Mouse (Mus musculus) MEL (cell line): ENCODE measurements around the gene Cdpf1. TPM values are rescaled to one million over a fixed set of nuclear protein-coding genes. Genes with fewer than 3 reads are reported as not detected.
A peak's percentile ranks its signal among the peaks of the same experiment; 100 is the strongest.

Experiments used
- DNase-seq: peaks from one replicate; pipeline ENCODE4 v3.0.0; 2011; ENCODE audit warnings: low read depth, low spot score
- H3K27ac ChIP-seq: 2 replicates; pipeline ENCODE4 v1.5.1; 2012; ENCODE audit warnings: low read depth, mild to moderate bottlenecking, control low read depth, low read length, moderate library complexity; ENCODE audit not compliant: control insufficient read depth
- H3K27me3 ChIP-seq, 2 experiments: fragments of 150-350 bp in 1 of 2; sonication (generic) in 1 of 2; 2 replicates each; pipeline ENCODE4 v1.6.1; 2012; ENCODE audit warnings: low read length in 2 of 2, mild to moderate bottlenecking in 2 of 2, improper control_type of control experiment in 1 of 2, moderate library complexity in 1 of 2; ENCODE audit not compliant: insufficient read depth in 2 of 2, control insufficient read depth in 1 of 2
- H3K36me3 ChIP-seq, 2 experiments: 2 replicates each; pipeline ENCODE4 v1.6.1; 2012 to 2014; ENCODE audit warnings: low read length in 2 of 2, improper control_type of control experiment in 1 of 2, inconsistent platforms in 1 of 2, mild to moderate bottlenecking in 1 of 2; ENCODE audit not compliant: insufficient read depth in 2 of 2, control insufficient read depth in 1 of 2
- H3K4me1 ChIP-seq, 2 experiments: fragments of 150-350 bp in 1 of 2; sonication (generic) in 1 of 2; 2 replicates each; pipeline ENCODE4 v1.6.1; 2012; ENCODE audit warnings: low read length in 2 of 2, improper control_type of control experiment in 1 of 2, mild to moderate bottlenecking in 1 of 2; ENCODE audit not compliant: insufficient read depth in 2 of 2, control insufficient read depth in 1 of 2
- H3K4me3 ChIP-seq, 2 experiments: fragments of 150-350 bp in 1 of 2; sonication (generic) in 1 of 2; 2 replicates each; pipeline ENCODE4 v1.5.1; 2012; ENCODE audit warnings: low read depth in 2 of 2, low read length in 2 of 2, mild to moderate bottlenecking in 2 of 2, moderate library complexity in 2 of 2, control low read depth in 1 of 2, improper control_type of control experiment in 1 of 2; ENCODE audit not compliant: control insufficient read depth in 1 of 2, insufficient read depth in 1 of 2
- H3K79me2 ChIP-seq: 2 replicates; pipeline ENCODE4 v1.6.1; 2012; ENCODE audit warnings: mild to moderate bottlenecking, low read length, moderate library complexity; ENCODE audit not compliant: control insufficient read depth, poor library complexity, insufficient read depth
- H3K9ac ChIP-seq: 2 replicates; pipeline ENCODE4 v1.6.1; 2012; ENCODE audit warnings: low read depth, mild to moderate bottlenecking, control low read depth, low read length, moderate library complexity; ENCODE audit not compliant: control insufficient read depth, poor library complexity, severe bottlenecking
- H3K9me3 ChIP-seq: fragments of 150-350 bp; sonication (generic); replicated peaks from 2 replicates; pipeline ENCODE4 v1.6.1; 2012; ENCODE audit warnings: mild to moderate bottlenecking, low read length, improper control_type of control experiment, moderate library complexity; ENCODE audit not compliant: insufficient read depth
- CHD1 ChIP-seq: IDR thresholded peaks from 2 replicates; pipeline ENCODE4 v1.6.1; 2012; ENCODE audit warnings: low read depth, mild to moderate bottlenecking, inconsistent platforms, low read length, improper control_type of control experiment
- CHD2 ChIP-seq: IDR thresholded peaks from 2 replicates; pipeline ENCODE4 v1.6.1; 2011; ENCODE audit warnings: low read length, improper control_type of control experiment
- CTCF ChIP-seq, 3 experiments: IDR thresholded peaks in 2 of 3; conservative IDR thresholded peaks in 1 of 3; 2 replicates each; pipeline ENCODE4 v1.5.1; 2011 to 2012; ENCODE audit warnings: low read length in 3 of 3, low read depth in 2 of 3, mild to moderate bottlenecking in 2 of 3, improper control_type of control experiment in 1 of 3, inconsistent platforms in 1 of 3, mixed read lengths in 1 of 3, moderate library complexity in 1 of 3; ENCODE audit not compliant: control insufficient read depth in 1 of 3, insufficient read depth in 1 of 3, poor library complexity in 1 of 3, severe bottlenecking in 1 of 3
- E2F4 ChIP-seq: IDR thresholded peaks from 2 replicates; pipeline ENCODE4 v1.6.1; 2011; ENCODE audit warnings: low read depth, low read length, improper control_type of control experiment, borderline replicate concordance
- ELF1 ChIP-seq: IDR thresholded peaks from 2 replicates; pipeline ENCODE4 v1.6.1; 2014; ENCODE audit warnings: low read depth, mild to moderate bottlenecking, inconsistent platforms, low read length, improper control_type of control experiment, moderate library complexity
- EP300 ChIP-seq, 2 experiments: IDR thresholded peaks; 2 replicates each; pipeline ENCODE4 v1.6.1; 2011; ENCODE audit warnings: improper control_type of control experiment in 2 of 2, low read length in 2 of 2, low read depth in 1 of 2, mild to moderate bottlenecking in 1 of 2
- GABPA ChIP-seq: IDR thresholded peaks from 2 replicates; pipeline ENCODE4 v1.6.1; 2012; ENCODE audit warnings: low read depth, mild to moderate bottlenecking, inconsistent platforms, low read length, improper control_type of control experiment, moderate library complexity
- GATA1 ChIP-seq: IDR thresholded peaks from 2 replicates; pipeline ENCODE4 v1.6.1; 2011; ENCODE audit warnings: low read depth, low read length, improper control_type of control experiment
- HCFC1 ChIP-seq: IDR thresholded peaks from 2 replicates; pipeline ENCODE4 v1.6.1; 2012; ENCODE audit warnings: low read depth, mild to moderate bottlenecking, inconsistent platforms, low read length, improper control_type of control experiment, moderate library complexity
- KAT2A ChIP-seq: conservative IDR thresholded peaks from 2 replicates; pipeline ENCODE4 v1.6.1; 2012; ENCODE audit warnings: low read depth, low read length, improper control_type of control experiment, inconsistent platforms
- MAFK ChIP-seq: IDR thresholded peaks from 2 replicates; pipeline ENCODE4 v1.6.1; 2011; ENCODE audit warnings: low read depth, mild to moderate bottlenecking, low read length, improper control_type of control experiment, borderline replicate concordance
- MAZ ChIP-seq: IDR thresholded peaks from 2 replicates; pipeline ENCODE4 v1.6.1; 2012; ENCODE audit warnings: low read depth, mild to moderate bottlenecking, inconsistent platforms, low read length, improper control_type of control experiment
- MEF2A ChIP-seq: IDR thresholded peaks from 2 replicates; pipeline ENCODE4 v1.6.1; 2014; ENCODE audit warnings: low read depth, mild to moderate bottlenecking, inconsistent platforms, low read length, improper control_type of control experiment; ENCODE audit not compliant: poor library complexity, insufficient replicate concordance, severe bottlenecking; ENCODE audit errors: extremely low read depth
- MXI1 ChIP-seq: IDR thresholded peaks from 2 replicates; pipeline ENCODE4 v1.6.1; 2011; ENCODE audit warnings: mild to moderate bottlenecking, low read depth, low read length, improper control_type of control experiment
- MYB ChIP-seq: IDR thresholded peaks from 2 replicates; pipeline ENCODE4 v1.6.1; 2011; ENCODE audit warnings: mild to moderate bottlenecking, low read depth, low read length, improper control_type of control experiment
- NELFE ChIP-seq: IDR thresholded peaks from 2 replicates; pipeline ENCODE4 v1.6.1; 2011; ENCODE audit warnings: low read depth, low read length, improper control_type of control experiment
- NRF1 ChIP-seq: IDR thresholded peaks from 2 replicates; pipeline ENCODE4 v1.6.1; 2014; ENCODE audit warnings: low read depth, mild to moderate bottlenecking, inconsistent platforms, low read length, improper control_type of control experiment, moderate library complexity; ENCODE audit not compliant: poor library complexity, insufficient read depth, severe bottlenecking
- POLR2A ChIP-seq, 2 experiments: IDR thresholded peaks; 2 replicates each; pipeline ENCODE4 v1.6.1; 2011 to 2012; ENCODE audit warnings: low read length in 2 of 2, mild to moderate bottlenecking in 2 of 2, control low read depth in 1 of 2, improper control_type of control experiment in 1 of 2, low read depth in 1 of 2, moderate library complexity in 1 of 2; ENCODE audit not compliant: control insufficient read depth in 1 of 2, insufficient read depth in 1 of 2, poor library complexity in 1 of 2
- POLR2AphosphoS2 ChIP-seq: IDR thresholded peaks from 2 replicates; pipeline ENCODE4 v1.6.1; 2011; ENCODE audit warnings: low read length, improper control_type of control experiment
- POLR2AphosphoS5 ChIP-seq: IDR thresholded peaks from 2 replicates; pipeline ENCODE4 v1.6.1; 2012; ENCODE audit warnings: low read depth, borderline replicate concordance, mild to moderate bottlenecking, inconsistent platforms, low read length, moderate library complexity, mixed read lengths
- RAD21 ChIP-seq: IDR thresholded peaks from 2 replicates; pipeline ENCODE4 v1.6.1; 2011; ENCODE audit warnings: mild to moderate bottlenecking, low read depth, low read length, improper control_type of control experiment
- RCOR1 ChIP-seq: IDR thresholded peaks from 2 replicates; pipeline ENCODE4 v1.6.1; 2012; ENCODE audit warnings: low read depth, mild to moderate bottlenecking, inconsistent platforms, low read length, improper control_type of control experiment
- SIN3A ChIP-seq: IDR thresholded peaks from 2 replicates; pipeline ENCODE4 v1.6.1; 2012; ENCODE audit warnings: low read length, improper control_type of control experiment, inconsistent platforms
- SMC3 ChIP-seq: IDR thresholded peaks from 2 replicates; pipeline ENCODE4 v1.6.1; 2011; ENCODE audit warnings: low read depth, low read length, improper control_type of control experiment
- TBP ChIP-seq: IDR thresholded peaks from 2 replicates; pipeline ENCODE4 v1.8.0; 2011; ENCODE audit warnings: low read depth, low read length, improper control_type of control experiment
- TCF12 ChIP-seq: IDR thresholded peaks from 2 replicates; pipeline ENCODE4 v1.6.1; 2014; ENCODE audit warnings: low read depth, mild to moderate bottlenecking, inconsistent platforms, low read length, improper control_type of control experiment, moderate library complexity
- UBTF ChIP-seq: IDR thresholded peaks from 2 replicates; pipeline ENCODE4 v1.6.1; 2012; ENCODE audit warnings: low read depth, mild to moderate bottlenecking, inconsistent platforms, low read length, improper control_type of control experiment, moderate library complexity, borderline replicate concordance; ENCODE audit not compliant: insufficient read depth
- USF1 ChIP-seq: IDR thresholded peaks from 2 replicates; pipeline ENCODE4 v1.6.1; 2014; ENCODE audit warnings: low read depth, mild to moderate bottlenecking, inconsistent platforms, low read length, improper control_type of control experiment, moderate library complexity
- USF2 ChIP-seq, 2 experiments: IDR thresholded peaks; 2 replicates each; pipeline ENCODE4 v1.6.1; 2011 to 2012; ENCODE audit warnings: improper control_type of control experiment in 2 of 2, low read length in 2 of 2, borderline replicate concordance in 1 of 2, inconsistent platforms in 1 of 2, low read depth in 1 of 2, mild to moderate bottlenecking in 1 of 2; ENCODE audit not compliant: insufficient read depth in 1 of 2
- ZC3H11A ChIP-seq: IDR thresholded peaks from 2 replicates; pipeline ENCODE4 v1.6.1; 2012; ENCODE audit warnings: low read depth, mild to moderate bottlenecking, inconsistent platforms, low read length, improper control_type of control experiment
- ZNF384 ChIP-seq: IDR thresholded peaks from 2 replicates; pipeline ENCODE4 v1.6.1; 2012; ENCODE audit warnings: low read depth, mild to moderate bottlenecking, inconsistent platforms, low read length, improper control_type of control experiment
- polyA plus RNA-seq, 2 experiments: library from polyadenylated mRNA; stranded (reverse) in 1 of 2; unstranded in 1 of 2; fragments of >175 nt in 1 of 2; fragments of >200 nt in 1 of 2; gene quantifications; 2 replicates each; pipeline versions ENCODE4 v1.2.1 to v1.2.4; 2012; ENCODE audit warnings: low replicate concordance in 2 of 2, low read depth in 1 of 2; ENCODE audit not compliant: insufficient read length in 2 of 2, insufficient read depth in 1 of 2, missing spikeins in 1 of 2
- total RNA-seq: library from RNA; depleted of rRNA; stranded (reverse); fragments of 300-350 nt; gene quantifications from 2 replicates; pipeline ENCODE4 v1.2.3, GENCODE M21; 2012

The Cdpf1 gene
- total and polyA plus RNA-seq, 3 experiments, result 30.5 to 44.0 TPM; not detected in 1

GRCm38 (mm10) chr15:85811535-85812277 lies at the start of gene Cdpf1 (continued):
- TF ChIP-seq MYB, result no peak
- no peak for TF ChIP-seq POLR2AphosphoS5
- peak; percentile 98 for TF ChIP-seq POLR2AphosphoS2
- TF ChIP-seq POLR2A (IDR thresholded peaks at IDR 0.05; ENCODE audit: control insufficient read depth in 1 of 2, insufficient read depth in 1 of 2, low read depth in 1 of 2, low read length in 2 of 2, poor library complexity in 1 of 2), result peak; percentile 57 to 90
- TF ChIP-seq, all 39 proteins: peak for 16

DNA sequence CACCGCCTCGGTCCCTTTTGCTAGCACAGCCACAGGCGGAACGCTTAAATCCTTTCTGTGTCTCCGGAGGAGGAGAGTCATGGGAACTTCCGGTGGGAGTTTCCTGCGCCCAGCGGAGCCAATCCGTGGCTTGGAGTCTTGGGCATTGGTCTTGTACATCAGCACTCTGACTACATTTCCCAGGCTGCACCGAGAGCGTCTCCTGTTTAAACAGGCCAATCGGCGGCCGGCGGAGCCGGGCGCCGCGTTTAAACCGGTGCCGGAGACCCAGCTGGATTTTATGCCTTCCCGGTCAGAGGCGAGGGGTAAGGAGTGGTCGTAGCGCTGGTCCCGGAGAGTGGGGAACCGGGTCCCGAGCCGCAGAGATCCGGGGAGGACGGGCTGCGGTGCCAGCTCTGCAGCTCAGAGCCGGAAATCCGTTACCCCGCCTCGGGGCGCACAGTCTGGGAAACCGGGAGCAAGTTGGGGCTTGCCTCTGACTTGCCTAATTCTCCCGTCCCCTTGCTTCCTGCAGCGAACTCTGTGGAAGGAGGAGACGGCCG lies 48.1 kb upstream of the Cdpf1 start, which contains the start of gene Gtse1:
Gene Gtse1, plus strand, starts transcription at position 256 of the 542 bp plus-strand sequence.
- Histone ChIP-seq H3K27me3 (no peaks in the 10 kb centered on the region), H3K4me3 (peak within 1 kb of the TSS; percentile 73 to 99), H3K36me3 (peaks cover 3 to 8% of the 10 kb centered on the region in 2 experiments; a peak in 3 of 4 replicates), H3K9ac (peak within 1 kb of the TSS; percentile 97), H3K4me1 (peaks cover 0 to 7% of the 10 kb centered on the region in 2 experiments; a peak in 1 of 4 replicates), H3K27ac (peak within 1 kb of the TSS; percentile 65), H3K79me2 (peaks cover 18% of the 10 kb centered on the region), H3K9me3 (no peaks in the 10 kb centered on the region)
- peak; percentile 98 for DNase-seq
- no peak; the same call in 1 of the 2 replicates for TF ChIP-seq MYB
- TF ChIP-seq MXI1, result peak; percentile 73; the same call in 1 of the 2 replicates
- peak; percentile 71 for TF ChIP-seq ELF1
- TF ChIP-seq E2F4, result no peak
- no peak for TF ChIP-seq MEF2A
- TF ChIP-seq NELFE, result peak; percentile 87
- TF ChIP-seq NRF1, result no peak
- TF ChIP-seq TCF12, result peak; percentile 64; the same call in 1 of the 2 replicates
- TF ChIP-seq RAD21, result no peak
- no peak for TF ChIP-seq EP300 (IDR thresholded peaks at IDR 0.05; ENCODE audit: low read depth in 1 of 2, low read length in 2 of 2)
- TF ChIP-seq KAT2A, result peak; percentile 93
- TF ChIP-seq USF2 (IDR thresholded peaks at IDR 0.05; ENCODE audit: borderline replicate concordance in 1 of 2, insufficient read depth in 1 of 2, low read depth in 1 of 2, low read length in 2 of 2), result no peak
- 0 out of 2 replicates have a peak, but pooled peaks have one; percentile 55 for TF ChIP-seq MAZ
- peak; percentile 98 for TF ChIP-seq SIN3A
- TF ChIP-seq MAFK, result no peak
- TF ChIP-seq SMC3, result no peak
- 0 out of 6 replicates have a peak, but pooled peaks of 1 of the 3 experiments have one; percentile 3 for TF ChIP-seq CTCF (IDR thresholded peaks at IDR 0.05 in 2 of 3, conservative IDR thresholded peaks at IDR 0.05 in 1 of 3; ENCODE audit: control insufficient read depth in 1 of 3, insufficient read depth in 1 of 3, low read depth in 2 of 3, low read length in 3 of 3, poor library complexity in 1 of 3, severe bottlenecking in 1 of 3)
- peak; percentile 40; the same call in 1 of the 2 replicates for TF ChIP-seq USF1
- no peak for TF ChIP-seq ZC3H11A
- no peak for TF ChIP-seq UBTF
- no peak for TF ChIP-seq CHD1
- peak; percentile 66 to 84 for TF ChIP-seq POLR2A (IDR thresholded peaks at IDR 0.05; ENCODE audit: control insufficient read depth in 1 of 2, insufficient read depth in 1 of 2, low read depth in 1 of 2, low read length in 2 of 2, poor library complexity in 1 of 2)
- TF ChIP-seq TBP, result peak; percentile 93
- TF ChIP-seq GATA1, result no peak
- no peak for TF ChIP-seq ZNF384
- TF ChIP-seq POLR2AphosphoS2, result peak; percentile 78
- peak; percentile 72 for TF ChIP-seq CHD2
- TF ChIP-seq POLR2AphosphoS5, result no peak
- no peak for TF ChIP-seq RCOR1
- peak; percentile 99 for TF ChIP-seq HCFC1
- no peak for TF ChIP-seq GABPA
